Mouse (Mus musculus): Measurements from ENCODE around the gene Parp14.

Parp14 gene

GRCm38 (mm10) chr16:35870581-35871047 lies 730 bp downstream of the Parp14 start:
- WGBS, result 7% methylated on average over 12 of the region's 12 CpGs

DNA sequence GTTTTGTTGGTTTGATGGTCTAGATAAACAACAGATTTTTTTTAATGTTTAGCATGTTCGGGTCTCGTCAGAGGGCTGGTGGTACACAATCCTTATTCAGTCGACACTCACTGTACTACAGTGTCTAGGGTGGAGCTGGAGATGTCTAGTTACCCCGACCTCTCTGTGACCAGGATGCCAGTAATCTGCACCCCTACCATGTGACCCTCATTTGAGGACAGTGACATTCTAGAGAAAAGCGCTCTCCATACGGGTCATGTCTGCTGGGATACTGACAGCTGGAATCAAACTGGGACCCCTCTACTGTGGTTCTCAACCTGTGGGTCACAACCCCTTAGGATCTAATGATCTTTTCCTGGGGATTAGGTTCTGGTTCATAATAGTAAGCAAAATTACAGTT lies 1.7 kb downstream of the Parp14 start:
- WGBS, result 79% methylated on average over 6 of the region's 6 CpGs

GRCm38 (mm10) chr16:35869126-35869525 lies 2.2 kb downstream of the Parp14 start:
- 66% methylated on average over 3 of the region's 3 CpGs for WGBS

DNA sequence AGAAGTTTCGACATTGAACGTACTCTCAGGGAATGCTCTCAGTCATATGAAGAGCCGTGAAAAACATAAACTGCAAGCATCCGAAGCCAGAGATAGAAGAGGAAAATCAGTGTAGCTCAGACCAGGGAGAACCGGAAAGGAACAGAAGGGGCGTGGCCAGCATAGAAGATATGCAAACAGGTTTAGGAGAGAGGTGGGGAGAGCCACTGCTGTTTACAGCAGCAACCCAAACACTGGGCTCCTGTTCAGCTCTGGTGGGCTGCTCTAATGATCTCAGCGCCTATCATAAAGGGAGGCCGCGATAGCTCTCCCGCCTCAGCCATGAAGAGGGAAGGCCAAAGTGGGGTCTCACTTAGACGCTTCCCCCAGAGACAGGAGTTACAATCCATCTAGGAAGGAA lies 3.6 kb downstream of the Parp14 start:
- WGBS, result 94% methylated on average over 11 of the region's 11 CpGs

DNA sequence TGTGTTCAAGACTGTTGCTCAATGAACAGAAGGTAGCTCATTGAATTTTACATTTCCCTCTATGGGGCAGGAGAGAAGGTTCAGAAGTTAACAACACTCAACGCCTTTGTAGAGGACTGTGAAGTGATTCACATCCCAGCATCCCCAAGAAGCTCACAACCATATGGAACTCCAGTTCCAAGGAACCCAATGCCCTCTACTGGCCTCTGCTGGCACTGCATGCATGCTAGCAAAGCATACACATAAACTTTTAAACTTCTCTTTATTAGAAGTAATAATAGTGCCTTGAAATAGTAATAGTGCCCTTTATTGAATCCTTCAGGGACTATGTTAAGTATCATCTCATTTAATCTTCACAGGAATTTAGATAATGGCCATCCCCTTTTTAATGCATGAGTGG lies 9.3 kb downstream of the Parp14 start:
- 94% methylated on average over 1 of the region's 1 CpGs for WGBS

DNA sequence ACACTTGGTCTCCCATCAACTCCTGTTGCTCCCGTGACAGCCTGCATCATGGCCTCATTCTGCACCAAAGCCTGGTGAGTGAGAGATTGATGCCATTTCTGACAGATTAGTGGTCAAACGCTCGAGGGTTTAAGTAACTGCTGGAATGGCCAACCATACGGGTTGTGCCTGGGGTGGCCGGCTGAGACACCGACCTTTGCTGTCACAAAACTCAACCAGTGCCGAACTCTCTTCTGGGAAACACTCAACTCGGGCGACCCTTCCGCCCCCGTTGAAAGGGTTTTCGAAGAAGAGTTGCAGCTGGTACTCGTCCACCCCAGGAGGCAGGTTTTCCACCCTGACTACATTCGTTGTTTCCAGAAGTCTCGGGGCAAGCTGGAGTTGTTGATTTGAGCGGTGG lies 11.1 kb downstream of the Parp14 start:
- WGBS, result 88% methylated on average over 16 of the region's 16 CpGs

DNA sequence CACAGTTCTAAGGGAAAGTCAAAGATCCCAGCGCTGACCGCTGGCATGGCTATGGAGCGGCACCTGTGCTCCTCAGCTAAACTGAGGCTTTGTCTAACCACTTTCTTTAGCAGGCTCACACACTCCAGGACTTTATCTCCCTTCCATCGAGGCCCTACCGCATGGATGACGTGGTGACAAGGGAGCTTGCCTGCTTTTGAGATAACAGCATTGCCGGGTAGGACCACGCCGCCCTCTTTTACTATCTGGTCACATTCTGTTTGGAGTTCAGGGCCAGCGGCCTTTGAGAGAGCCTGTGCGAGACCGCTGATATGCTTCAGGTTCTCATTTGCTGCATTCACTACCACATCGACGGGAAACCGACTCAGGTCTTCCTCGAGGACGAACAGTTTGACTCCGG lies 14.6 kb downstream of the Parp14 start:
- 95% methylated on average over 18 of the region's 18 CpGs for WGBS

DNA sequence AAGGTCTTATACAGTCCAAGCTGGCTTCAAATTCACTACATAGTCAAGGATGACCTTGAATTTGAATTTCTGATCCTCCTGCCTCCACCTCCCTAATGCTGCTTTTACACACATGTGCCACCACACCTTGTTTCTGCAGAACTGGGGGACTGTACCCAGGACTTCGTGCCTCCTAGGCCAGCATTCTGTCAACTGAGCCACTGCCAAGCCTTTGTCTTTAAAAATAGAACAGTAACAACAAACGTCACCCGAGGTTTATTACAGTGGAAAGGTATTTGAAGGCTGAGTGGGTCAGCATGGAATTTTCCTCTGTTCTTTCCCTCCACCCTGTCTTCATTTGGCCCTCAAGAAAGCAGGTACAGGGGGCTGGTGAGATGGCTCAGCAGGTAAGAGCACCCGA lies 15.5 kb downstream of the Parp14 start:
- WGBS, result 78% methylated on average over 4 of the region's 4 CpGs

- WGBS, result 13% methylated on average over 1 of the region's 1 CpGs
Measured at GRCm38 (mm10) chr16:35839680-35840079, 31.7 kb downstream of the Parp14 start.

DNA sequence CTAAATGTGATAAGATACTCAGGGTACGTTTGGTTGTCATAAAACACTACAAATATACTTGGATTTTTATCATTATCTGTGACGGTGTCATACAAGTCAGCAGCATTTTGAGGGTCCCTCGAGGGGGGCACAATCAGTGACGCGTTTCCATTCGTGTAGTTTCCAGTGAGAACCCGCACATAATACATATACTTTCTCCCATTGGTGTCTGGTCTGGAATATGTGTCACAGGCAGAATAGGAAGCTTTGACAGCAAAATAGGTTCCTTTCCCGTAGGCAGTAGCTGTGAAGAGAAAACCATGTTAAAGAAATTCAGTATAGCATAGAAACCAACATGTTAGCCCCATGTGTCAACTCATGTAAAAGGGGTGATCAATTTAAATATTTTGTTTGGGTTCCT lies 36.7 kb downstream of the Parp14 start:
- WGBS, result 84% methylated on average over 8 of the region's 8 CpGs

- WGBS, result 85% methylated on average over 3 of the region's 3 CpGs
Measured at GRCm38 (mm10) chr16:35832926-35833325, 38.4 kb downstream of the Parp14 start.

DNA sequence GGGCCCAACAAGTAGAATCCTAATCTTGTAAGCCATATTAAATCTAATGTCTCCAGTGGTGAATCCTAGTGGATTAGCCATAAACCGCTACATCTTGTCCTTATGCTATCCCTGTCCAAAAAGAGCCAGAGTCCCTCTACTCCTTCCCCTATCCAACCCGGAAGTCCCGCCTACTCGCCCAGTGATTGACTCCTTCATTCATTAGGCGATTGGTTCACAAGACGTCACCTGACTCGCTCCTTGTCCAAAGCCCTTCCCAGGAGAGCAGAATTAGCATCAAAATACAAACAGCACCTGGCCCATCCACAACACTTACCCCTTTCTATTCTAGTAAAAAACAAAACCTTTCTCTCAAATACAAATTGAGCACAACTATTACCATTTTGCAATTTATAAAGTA lies 41.3 kb downstream of the Parp14 start:
- 47% methylated on average over 7 of the region's 7 CpGs for WGBS

- WGBS, result 27% methylated on average over 13 of the region's 13 CpGs
Measured at GRCm38 (mm10) chr16:35817255-35818089, 53.9 kb downstream of the Parp14 start.

- 83% methylated on average over 3 of the region's 3 CpGs for WGBS
Measured at GRCm38 (mm10) chr16:35813119-35813518, 58.2 kb downstream of the Parp14 start.

DNA sequence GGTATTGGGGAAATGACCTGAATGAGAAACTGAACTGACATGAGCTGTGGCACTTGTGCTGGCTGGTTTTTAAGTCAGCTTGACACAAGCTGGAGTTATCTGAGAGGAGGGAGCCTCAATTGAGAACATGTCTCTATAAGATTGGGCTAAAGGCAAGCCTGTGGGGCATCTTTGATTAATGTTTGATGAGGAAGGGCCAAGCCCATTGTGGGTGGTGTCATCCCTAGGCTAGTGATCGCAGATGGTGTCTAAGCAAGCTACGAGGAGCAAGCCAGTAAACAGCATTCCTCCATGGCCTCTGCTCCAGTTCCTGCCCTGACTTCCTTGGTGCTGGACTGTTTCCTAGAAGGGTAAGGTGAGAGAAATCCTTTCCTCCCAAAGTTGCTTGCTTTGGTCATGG lies 62.5 kb downstream of the Parp14 start:
- 100% methylated on average over 2 of the region's 2 CpGs for WGBS

DNA sequence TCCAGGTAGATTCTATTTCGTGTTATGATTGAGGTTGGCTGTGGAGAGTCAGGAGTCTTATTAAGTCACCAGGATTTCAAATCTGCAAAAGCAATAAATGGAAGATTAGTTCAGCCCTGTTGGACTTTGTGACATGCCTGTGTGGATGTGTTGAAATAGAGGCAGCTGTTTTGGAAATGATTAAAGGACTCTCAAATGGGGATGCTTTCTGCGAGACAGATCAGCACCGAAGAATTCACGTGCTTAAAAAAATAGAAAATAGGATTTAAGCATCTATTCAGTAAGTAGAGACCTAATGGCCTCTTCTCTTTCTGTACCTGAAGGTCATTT lies 63.7 kb downstream of the Parp14 start:
- WGBS, result 92% methylated on average over 4 of the region's 4 CpGs

- 86% methylated on average over 6 of the region's 6 CpGs for WGBS
Measured at GRCm38 (mm10) chr16:35806973-35807662, 64.2 kb downstream of the Parp14 start.

GRCm38 (mm10) chr16:35803723-35804122 lies 67.6 kb downstream of the Parp14 start:
- 88% methylated on average over 4 of the region's 4 CpGs for WGBS

GRCm38 (mm10) chr16:35802163-35802562 lies 69.2 kb downstream of the Parp14 start:
- WGBS, result 97% methylated on average over 7 of the region's 7 CpGs

DNA sequence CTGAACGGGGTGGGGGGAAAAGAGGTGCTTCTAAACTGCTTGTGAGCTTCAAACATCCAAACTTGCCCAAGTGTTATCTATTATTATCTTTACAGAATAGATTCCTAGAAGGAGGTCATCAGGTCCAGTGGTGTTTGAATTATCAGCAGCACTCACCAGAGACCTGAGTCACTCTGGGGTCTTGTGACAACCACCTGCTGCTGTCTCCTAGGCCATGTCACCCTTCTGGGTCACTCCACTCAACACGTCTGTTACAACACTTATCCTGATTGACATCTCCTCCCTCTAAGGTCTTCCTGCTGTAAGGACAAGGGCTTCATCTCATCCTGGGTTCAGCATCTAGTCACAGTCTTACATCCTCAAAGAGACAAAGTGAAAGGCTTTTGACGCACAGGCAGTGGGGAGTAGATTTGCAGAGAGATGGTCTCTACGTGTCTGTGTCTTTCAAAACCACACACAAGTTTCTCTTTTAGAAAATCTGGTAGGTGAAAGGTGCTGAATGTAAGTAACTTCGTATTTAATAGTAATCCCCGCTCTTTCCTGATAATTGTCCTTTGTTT lies 79.3 kb downstream of the Parp14 start:
- WGBS, result 93% methylated on average over 6 of the region's 6 CpGs

DNA sequence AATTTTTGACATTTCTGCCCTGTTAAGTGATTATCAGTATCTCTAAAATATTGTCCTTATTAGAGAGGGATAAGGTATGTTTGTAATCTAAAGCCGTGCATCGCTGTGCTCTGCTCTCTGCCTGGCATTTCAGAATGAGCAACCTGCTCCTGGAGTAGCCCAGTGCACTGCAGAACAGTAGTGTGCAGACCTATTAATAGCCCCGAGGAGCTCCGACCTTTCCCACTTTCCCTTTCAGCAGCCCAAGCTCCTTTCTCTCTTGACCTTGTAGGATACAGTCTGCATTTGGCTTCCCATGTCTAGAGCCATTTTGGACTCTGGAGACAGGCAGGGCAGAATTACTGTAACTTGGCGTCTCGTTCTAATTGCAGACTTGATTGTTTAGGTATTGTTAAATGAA lies 83.0 kb downstream of the Parp14 start:
- WGBS, result 91% methylated on average over 6 of the region's 6 CpGs

- 76% methylated on average over 8 of the region's 8 CpGs for WGBS
Measured at GRCm38 (mm10) chr16:35787568-35788189, 83.7 kb downstream of the Parp14 start.

Data from cerebral cortex, adult 2 months (tissue).